Mouse (Mus musculus): ENCODE measurements at regions not wholly inside any gene's neighbourhood (a gene's known extent, or its start where the extent isn't known, plus 50 kb on each side); places are given as distances from the start of the nearest gene placed in this dataset.

DNA sequence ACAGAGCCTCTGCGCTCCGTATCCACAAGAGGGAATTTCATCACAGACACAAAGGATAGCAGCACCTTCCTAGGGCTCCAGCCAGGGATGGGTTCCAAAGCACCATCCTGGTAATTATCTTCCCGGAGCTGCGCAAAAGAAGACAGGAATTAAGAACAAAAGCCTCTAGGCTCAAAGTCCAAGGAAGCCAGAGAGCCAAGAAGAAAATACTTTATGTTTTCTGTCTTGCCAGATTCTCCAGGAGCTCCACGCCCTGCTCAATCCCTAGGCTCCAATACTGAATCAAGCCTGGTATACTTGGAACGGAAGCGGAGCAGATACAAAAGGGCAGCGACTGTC lies 54.4 kb downstream of the Irf2bpl start:
- ChIA-PET CTCF (no interaction called here), POLR2A (no interaction called here)
- no peaks in the 10 kb centered on the region for H3K27me3 ChIP-seq
- ATAC-seq: no peak
- TF ChIP-seq CTCF (IDR thresholded peaks at IDR 0.05): no peak
- DNase-seq (ENCODE audit: low read depth, low spot score): no peak
- in situ Hi-C loops (cut with MboI; ENCODE audit: low pct_unique_long_range_greater_than_20kb): loop anchor here (5.0 kb wide), 1 partner anchor 33 kb away; no protein-coding TSS in a partner anchor

DNA sequence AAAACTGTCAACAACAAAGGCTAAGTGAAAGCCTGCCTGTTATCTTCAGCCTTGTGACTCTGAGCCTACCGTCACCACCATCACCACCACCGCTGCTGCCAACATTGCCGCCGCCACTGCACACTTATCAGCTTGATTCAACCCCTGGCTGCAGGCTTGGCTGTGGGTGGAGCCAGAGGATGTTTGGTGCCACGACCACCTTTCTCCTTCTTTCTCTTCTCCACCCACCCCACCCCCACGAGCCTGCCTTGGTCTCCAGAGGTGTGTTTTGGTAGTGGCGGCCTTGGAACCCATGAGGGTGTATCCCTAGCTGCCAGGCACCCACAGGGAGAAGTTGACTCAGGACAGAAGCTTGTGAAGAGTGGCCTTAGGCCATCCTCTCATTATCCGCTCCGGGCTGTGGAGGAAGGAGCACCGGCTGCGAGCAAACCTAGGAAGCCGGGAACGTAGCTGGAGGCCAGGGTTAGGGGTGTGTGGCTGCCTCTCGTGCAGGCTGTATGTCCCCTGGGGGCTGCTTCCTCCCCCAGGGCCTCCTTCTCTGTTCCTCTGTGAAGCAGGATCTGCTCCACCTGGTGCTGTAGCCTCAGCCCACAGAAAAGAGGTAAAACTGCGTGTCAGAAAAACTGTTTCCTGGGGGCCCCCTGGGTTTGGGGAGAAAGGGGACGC lies 54.9 kb downstream of the Irf2bpl start:
- ATAC-seq (no peak), DNase-seq (ENCODE audit: low read depth, low spot score) (no peak)
- POLR2A ChIA-PET: no interaction called here
- no peak for TF ChIP-seq CTCF (IDR thresholded peaks at IDR 0.05)
- H3K27me3 ChIP-seq: no peaks in the 10 kb centered on the region
- in situ Hi-C loops (cut with MboI; ENCODE audit: low pct_unique_long_range_greater_than_20kb): loop anchor here (5.0 kb wide), 2 partner anchors 32 to 43 kb away; no protein-coding TSS in a partner anchor
- CTCF ChIA-PET: no interaction called here

DNA sequence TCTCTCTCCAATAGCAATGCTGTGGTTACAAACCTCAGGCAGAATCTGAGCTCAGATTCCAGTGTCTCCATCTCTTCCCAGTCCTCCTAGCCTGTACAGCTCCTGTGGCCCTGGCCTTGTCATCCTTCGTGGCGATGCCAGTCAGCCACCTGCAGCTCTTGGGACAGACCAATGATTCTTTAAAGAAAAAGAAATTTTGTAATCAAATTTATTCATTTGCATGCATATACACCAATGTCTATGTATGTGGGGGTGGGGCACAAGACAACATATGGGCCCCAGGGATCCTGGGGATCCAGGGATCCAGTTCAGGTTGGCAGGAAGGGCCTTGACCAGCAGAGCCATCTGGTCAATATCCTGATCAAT lies 57.4 kb downstream of the Irf2bpl start:
- H3K27me3 ChIP-seq: no peaks in the 10 kb centered on the region
- CTCF ChIA-PET: interaction anchor here (0.7 to 8.4 kb wide), 7 partner anchors 16 to 79 kb away, joined by 3 to 62 read pairs (median 3); no protein-coding TSS in a partner anchor
- POLR2A ChIA-PET: interaction anchor here (0.9 to 4.6 kb wide), 2 partner anchors 25 to 56 kb away, joined by 3 to 21 read pairs; no protein-coding TSS in a partner anchor
- TF ChIP-seq CTCF (IDR thresholded peaks at IDR 0.05): no peak
- ATAC-seq (peak; percentile 1), DNase-seq (ENCODE audit: low read depth, low spot score) (no peak)
- in situ Hi-C loops (cut with MboI; ENCODE audit: low pct_unique_long_range_greater_than_20kb): loop anchor here (5.0 kb wide), 1 partner anchor 45 kb away; no protein-coding TSS in a partner anchor

DNA sequence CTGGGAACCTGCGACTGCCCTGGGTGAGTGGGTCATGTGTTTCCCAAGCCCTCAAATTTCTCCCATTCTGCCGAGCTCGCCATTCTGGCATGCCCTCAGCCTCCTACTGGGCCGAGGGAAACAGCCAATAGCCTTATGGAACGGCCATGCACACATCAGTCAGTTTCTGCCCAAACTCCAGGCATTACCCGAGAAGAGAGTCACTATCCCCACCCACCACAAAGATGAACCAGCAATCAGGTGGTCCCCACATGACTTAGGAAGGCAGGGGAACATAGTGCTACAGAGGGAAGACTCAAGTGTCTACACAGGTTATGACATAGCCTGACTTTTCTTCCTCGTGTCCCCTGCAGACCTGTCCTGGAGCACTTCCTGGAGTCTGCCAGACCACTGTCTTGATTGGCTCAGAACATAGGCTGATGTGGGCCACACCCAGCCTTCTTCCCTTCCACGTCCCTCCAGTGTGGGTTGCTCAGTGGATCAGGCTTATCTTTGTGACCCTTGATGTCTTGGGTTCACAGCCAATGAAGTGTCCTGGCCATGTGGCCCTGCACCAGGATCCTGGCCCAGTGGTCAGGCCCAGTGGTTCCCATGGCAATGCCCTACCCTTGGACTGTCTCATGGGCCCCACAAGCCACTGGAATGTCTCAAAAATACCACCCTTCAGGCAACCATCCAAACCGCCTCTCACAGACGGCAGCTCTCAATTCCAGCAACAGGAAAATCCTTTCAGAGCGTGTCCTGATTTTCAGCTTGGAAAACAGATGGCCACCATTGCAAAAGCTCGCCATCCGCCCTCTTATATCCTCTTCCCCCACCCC lies 58.0 kb downstream of the Irf2bpl start:
- H3K27me3 ChIP-seq: no peaks in the 10 kb centered on the region
- peak; percentile 92 for DNase-seq (ENCODE audit: low read depth, low spot score)
- CTCF ChIA-PET: interaction anchor here (0.7 to 8.4 kb wide), 5 partner anchors 27 to 80 kb away, joined by 3 to 62 read pairs (median 3); no protein-coding TSS in a partner anchor
- TF ChIP-seq CTCF (IDR thresholded peaks at IDR 0.05): no peak
- POLR2A ChIA-PET: interaction anchor here (0.6 to 4.6 kb wide), 4 partner anchors 25 to 62 kb away, joined by 3 to 22 read pairs (median 12); no protein-coding TSS in a partner anchor
- peak; percentile 52 for ATAC-seq
- in situ Hi-C loops (cut with MboI; ENCODE audit: low pct_unique_long_range_greater_than_20kb): loop anchor here (5.0 kb wide), 1 partner anchor 46 kb away; no protein-coding TSS in a partner anchor

DNA sequence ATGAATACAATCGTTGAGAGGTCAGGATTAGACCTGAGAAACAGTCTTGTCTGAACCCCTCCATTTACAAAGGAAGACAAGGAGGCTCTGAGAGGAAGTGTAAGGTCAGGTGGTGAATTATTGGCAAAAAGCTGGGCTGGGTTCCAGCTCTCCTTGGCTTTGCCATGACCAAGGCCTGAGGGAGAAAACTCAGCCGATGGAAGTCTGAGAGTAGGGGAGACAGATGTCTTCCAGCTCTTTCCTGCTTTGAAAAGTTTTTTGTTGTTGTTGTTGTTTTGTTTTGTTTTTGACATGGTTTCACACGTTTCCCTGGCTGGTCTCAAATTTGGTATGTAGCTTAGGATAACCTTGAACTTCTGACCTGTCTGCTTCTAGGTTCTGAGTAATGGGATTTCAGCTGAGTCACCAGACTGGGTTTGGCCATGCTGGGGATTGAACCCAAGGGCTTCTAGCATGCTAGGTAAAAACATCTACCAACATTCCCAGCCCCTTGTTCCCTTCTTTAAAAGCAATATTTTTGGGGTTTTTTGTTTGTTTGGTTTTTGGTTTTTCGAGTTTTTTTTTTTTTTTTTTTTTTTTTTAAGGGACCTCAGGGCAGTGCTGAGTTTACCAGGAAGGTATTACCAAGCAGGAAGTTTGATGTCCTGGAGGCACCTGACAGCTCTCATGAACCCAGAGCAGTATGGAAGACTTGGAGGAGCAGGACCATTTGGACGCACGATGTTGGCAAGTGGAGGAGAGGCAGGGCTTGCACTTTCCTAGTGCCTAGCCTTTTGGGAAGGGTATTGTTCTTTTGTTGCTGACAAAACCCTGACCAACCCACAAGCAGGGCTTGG lies 58.8 kb downstream of the Irf2bpl start:
- in situ Hi-C loops (cut with MboI; ENCODE audit: low pct_unique_long_range_greater_than_20kb): loop anchor here (5.0 kb wide), 1 partner anchor 46 kb away; no protein-coding TSS in a partner anchor
- POLR2A ChIA-PET: interaction anchor here (0.5 to 4.6 kb wide), 7 partner anchors 24 to 83 kb away, joined by 3 to 22 read pairs (median 8); no protein-coding TSS in a partner anchor
- CTCF ChIA-PET: interaction anchor here (0.9 to 8.4 kb wide), 9 partner anchors 27 to 98 kb away, joined by 3 to 62 read pairs (median 4); no protein-coding TSS in a partner anchor
- H3K27me3 ChIP-seq: no peaks in the 10 kb centered on the region
- TF ChIP-seq CTCF (IDR thresholded peaks at IDR 0.05): no peak
- DNase-seq (ENCODE audit: low read depth, low spot score) (peak; percentile 67), ATAC-seq (no peak)

DNA sequence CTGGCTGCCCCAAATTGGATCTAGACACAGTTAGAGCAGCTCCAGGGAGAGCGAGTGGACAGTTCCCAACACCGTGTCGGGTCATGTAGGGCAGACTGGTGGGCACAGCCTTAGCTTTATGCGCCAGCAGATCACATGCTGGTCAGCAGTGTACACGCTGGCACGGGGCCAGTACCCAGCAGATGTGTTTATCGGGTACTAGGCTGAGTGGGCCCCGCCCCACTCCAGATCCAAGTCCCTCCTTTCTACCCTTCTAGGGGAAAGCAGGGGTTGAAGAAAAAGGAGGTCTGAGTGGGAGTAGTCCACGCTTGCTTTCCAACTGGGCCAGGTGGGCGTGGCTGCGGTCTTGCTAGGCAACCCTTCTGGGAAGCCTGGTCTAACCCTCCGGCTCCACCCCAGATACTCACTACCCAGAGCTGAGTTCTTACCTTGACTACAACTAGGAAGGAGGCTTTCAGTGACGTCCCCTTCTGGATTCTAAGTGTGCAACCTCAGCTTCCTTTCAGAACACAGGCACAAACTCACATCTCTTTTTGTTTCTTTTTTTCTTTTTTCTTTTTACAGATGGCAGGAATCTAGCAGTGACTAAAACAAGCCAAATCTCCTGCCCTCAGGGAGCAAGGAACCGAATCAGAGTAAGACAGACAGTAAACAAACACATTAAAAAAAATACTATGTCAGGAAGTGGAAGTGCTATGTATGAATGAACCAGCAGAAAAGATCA lies 59.6 kb downstream of the Irf2bpl start:
- DNase-seq (ENCODE audit: low read depth, low spot score): peak; percentile 87
- H3K27me3 ChIP-seq: no peaks in the 10 kb centered on the region
- no peak for TF ChIP-seq CTCF (IDR thresholded peaks at IDR 0.05)
- ChIA-PET POLR2A (interaction anchor here (0.5 to 4.6 kb wide), 12 partner anchors 21 to 84 kb away, joined by 3 to 22 read pairs (median 5); no protein-coding TSS in a partner anchor), CTCF (interaction anchor here (0.8 to 8.4 kb wide), 12 partner anchors 12 to 99 kb away, joined by 3 to 62 read pairs (median 4); no protein-coding TSS in a partner anchor)
- in situ Hi-C loops (cut with MboI; ENCODE audit: low pct_unique_long_range_greater_than_20kb): loop anchor here (5.0 kb wide), 1 partner anchor 47 kb away; no protein-coding TSS in a partner anchor
- peak; percentile 53 for ATAC-seq

DNA sequence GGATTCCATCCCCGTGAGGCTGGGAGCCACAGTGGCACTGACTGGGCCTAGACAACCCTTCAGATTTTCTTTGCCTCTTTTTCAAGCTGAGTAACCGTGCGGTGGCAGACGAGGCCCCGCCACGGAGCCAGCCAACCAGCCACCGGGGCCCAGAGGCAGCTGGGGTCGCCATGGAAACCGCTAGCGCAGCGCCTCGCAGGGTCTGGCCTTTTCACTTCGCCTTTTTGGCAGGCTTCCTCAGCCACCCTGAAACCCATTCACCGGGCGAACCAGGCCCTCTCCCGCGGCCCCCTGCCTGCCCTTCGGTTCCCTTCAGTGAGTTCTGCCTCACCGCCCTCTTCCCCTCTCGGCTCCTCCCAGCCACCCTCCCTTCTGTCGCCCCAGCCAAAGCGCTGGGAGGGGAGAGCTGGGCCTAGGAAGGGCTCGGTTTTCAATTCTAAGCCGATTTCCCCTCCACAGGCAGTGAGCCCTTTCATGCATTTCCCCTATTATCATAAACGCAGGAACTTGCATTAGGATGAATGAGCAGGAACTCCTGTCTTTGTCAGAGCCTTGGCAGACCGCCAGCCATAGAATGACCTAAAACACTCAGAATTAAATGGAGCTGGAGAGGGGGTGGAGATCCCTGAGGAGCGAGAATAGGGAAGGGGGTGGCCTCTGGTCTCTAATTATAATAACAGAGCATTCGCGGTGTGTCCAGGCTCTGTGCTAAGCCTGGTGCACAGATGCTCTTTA lies 60.6 kb downstream of the Irf2bpl start:
- in situ Hi-C loops (cut with MboI; ENCODE audit: low pct_unique_long_range_greater_than_20kb): no loop called here
- ChIA-PET POLR2A (interaction anchor here (1.1 to 4.6 kb wide), 10 partner anchors 9 to 68 kb away, joined by 3 to 22 read pairs (median 5); no protein-coding TSS in a partner anchor), CTCF (interaction anchor here (1.0 to 8.4 kb wide), 7 partner anchors 13 to 100 kb away, joined by 3 to 62 read pairs (median 4); no protein-coding TSS in a partner anchor)

DNA sequence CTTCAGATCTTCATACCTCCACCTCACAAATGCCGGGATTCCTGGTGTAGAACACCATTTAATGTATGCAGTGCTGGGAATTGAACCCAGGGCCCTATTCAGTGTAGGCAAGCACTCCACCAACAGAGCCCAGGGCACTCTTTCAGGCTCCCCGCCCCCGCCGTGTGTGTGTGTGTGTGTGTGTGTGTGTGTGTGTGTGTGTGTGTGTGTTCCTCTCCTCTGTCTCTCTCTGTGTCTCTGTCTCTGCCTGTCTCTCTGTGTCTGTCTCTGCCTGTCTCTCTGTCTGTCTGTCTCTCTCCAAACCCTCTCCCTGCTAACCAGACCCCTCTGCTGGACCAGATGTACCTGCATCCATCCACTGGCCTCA lies 61.1 kb downstream of the Irf2bpl start:
- ATAC-seq: no peak
- POLR2A ChIA-PET: interaction anchor here (1.1 to 4.6 kb wide), 3 partner anchors 9 to 59 kb away, joined by 4 to 22 read pairs (median 21); no protein-coding TSS in a partner anchor
- CTCF ChIA-PET: interaction anchor here (1.6 to 8.4 kb wide), 3 partner anchors 19 to 83 kb away, joined by 8 to 62 read pairs (median 10); no protein-coding TSS in a partner anchor

More for the DNA sequence above, 60.6 kb downstream of the Irf2bpl start:
- H3K27me3 ChIP-seq: no peaks in the 10 kb centered on the region
- DNase-seq (ENCODE audit: low read depth, low spot score): peak; percentile 97
- ATAC-seq: peak; percentile 82
- no peak for TF ChIP-seq CTCF (IDR thresholded peaks at IDR 0.05)

More for the DNA sequence above, 61.1 kb downstream of the Irf2bpl start:
- DNase-seq (ENCODE audit: low read depth, low spot score): no peak
- TF ChIP-seq CTCF (IDR thresholded peaks at IDR 0.05): no peak
- no peaks in the 10 kb centered on the region for H3K27me3 ChIP-seq
- in situ Hi-C loops (cut with MboI; ENCODE audit: low pct_unique_long_range_greater_than_20kb): no loop called here

All from Patski (cell line).